Mouse (Mus musculus): ENCODE results near the gene Fat1. TPM values are rescaled to one million over a fixed set of nuclear protein-coding genes. Genes with fewer than 3 reads are reported as not detected.
A peak's percentile ranks its signal among the peaks of the same experiment; 100 is the strongest.

Fat1 gene
- polyA plus RNA-seq, 1 experiment from 2014 or later: 33.5 TPM

DNA sequence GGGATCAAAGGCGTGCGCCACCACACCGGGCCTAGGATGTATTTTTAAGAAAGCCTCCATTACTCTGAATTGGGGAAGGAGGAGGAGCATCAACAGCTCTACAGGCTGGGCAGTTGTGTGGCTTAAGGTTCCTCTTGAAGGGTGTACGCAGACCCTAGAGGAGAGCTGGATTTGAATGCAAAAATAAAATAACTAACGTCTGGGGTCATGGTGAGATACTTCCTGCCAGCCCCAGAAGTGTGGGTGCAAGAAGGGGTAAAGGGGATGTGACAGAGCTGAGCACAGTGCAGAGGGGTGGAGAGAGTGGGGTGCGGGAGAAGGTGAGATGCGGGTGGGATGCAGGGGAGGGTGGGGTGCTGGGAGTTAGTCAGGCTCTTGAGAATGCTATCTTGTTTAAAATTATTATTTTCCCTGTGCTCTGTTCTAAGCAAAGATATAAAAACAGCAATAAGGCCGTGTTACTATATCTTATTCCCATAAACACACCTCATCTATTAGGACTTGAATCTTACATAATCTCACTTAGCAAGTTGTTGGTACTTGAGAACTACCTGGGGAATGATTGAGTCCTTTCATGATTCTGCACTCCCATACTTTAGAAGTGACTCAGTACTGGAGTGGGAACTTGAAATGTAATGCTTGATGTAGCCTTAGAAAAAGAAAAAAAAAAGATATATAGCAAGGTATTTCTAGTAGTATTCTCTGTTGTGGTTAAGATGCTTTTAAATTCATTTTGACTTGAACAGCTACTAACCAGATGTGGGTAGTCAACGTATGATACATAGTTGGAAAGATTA is 2.5 kb upstream of the Fat1 start:
- Histone ChIP-seq H3K9me3 (ENCODE audit: control insufficient read depth, low read length) (no peaks in the 10 kb centered on the region), H3K27me3 (ENCODE audit: control insufficient read depth, insufficient read depth, low read length) (no peaks in the 10 kb centered on the region), H3K9ac (ENCODE audit: low read depth, low read length) (no peak overlapping the region), H3K4me2 (replicated peaks; ENCODE audit: low read depth, low read length) (no peak overlapping the region), H3K27ac (ENCODE audit: low read depth, low read length) (no peak overlapping the region), H3K36me3 (ENCODE audit: control insufficient read depth, insufficient read depth, low read length) (no peaks in the 10 kb centered on the region), H3K4me1 (replicated peaks; ENCODE audit: control insufficient read depth, insufficient read depth, low read length) (no peaks in the 10 kb centered on the region), H3K4me3 (ENCODE audit: low read depth, low read length) (no peak overlapping the region)
- 94% methylated on average over 9 of the region's 9 CpGs for WGBS
- DNase-seq (ENCODE audit: low spot score) (no peak), ATAC-seq (ENCODE audit: low FRiP score) (no peak)

DNA sequence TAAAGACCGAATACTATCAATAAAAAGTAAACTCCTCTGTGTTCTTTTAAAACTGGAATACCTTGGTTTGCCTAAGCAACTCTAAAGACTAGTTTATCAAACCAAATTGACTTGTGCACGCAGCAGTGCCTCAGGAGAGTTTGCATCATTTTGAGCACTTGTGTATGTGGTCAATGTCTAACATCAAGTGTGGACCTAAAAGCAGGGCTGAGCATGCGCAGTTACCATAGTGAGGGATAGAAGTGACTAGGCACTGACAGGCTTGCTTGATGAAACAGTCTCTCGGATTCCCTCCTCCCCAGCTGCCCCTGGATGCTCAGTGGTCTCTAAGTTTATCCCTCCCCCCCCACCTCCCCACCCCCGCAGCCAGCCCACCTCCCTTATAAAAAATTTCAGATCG is 1.8 kb upstream of the Fat1 start:
- Histone ChIP-seq H3K4me1 (replicated peaks; ENCODE audit: control insufficient read depth, insufficient read depth, low read length) (no peaks in the 10 kb centered on the region), H3K27ac (ENCODE audit: low read depth, low read length) (no peak overlapping the region), H3K4me2 (replicated peaks; ENCODE audit: low read depth, low read length) (peak overlapping the region; percentile 17), H3K4me3 (ENCODE audit: low read depth, low read length) (no peak overlapping the region), H3K27me3 (ENCODE audit: control insufficient read depth, insufficient read depth, low read length) (no peaks in the 10 kb centered on the region), H3K9ac (ENCODE audit: low read depth, low read length) (no peak overlapping the region), H3K9me3 (ENCODE audit: control insufficient read depth, low read length) (no peaks in the 10 kb centered on the region), H3K36me3 (ENCODE audit: control insufficient read depth, insufficient read depth, low read length) (no peaks in the 10 kb centered on the region)
- ATAC-seq (ENCODE audit: low FRiP score): no peak
- WGBS: 44% methylated on average over 6 of the region's 6 CpGs
- peak; percentile 23 for DNase-seq (ENCODE audit: low spot score)

- Histone ChIP-seq H3K36me3 (ENCODE audit: control insufficient read depth, insufficient read depth, low read length) (no peaks in the 10 kb centered on the region), H3K4me1 (replicated peaks; ENCODE audit: control insufficient read depth, insufficient read depth, low read length) (no peaks in the 10 kb centered on the region), H3K4me3 (ENCODE audit: low read depth, low read length) (peak overlapping the region; percentile 67), H3K27ac (ENCODE audit: low read depth, low read length) (no peak overlapping the region; the same call in 1 of the 2 replicates), H3K9ac (ENCODE audit: low read depth, low read length) (peak overlapping the region; percentile 68; the same call in 1 of the 2 replicates), H3K4me2 (replicated peaks; ENCODE audit: low read depth, low read length) (peak overlapping the region; percentile 82), H3K9me3 (ENCODE audit: control insufficient read depth, low read length) (no peaks in the 10 kb centered on the region), H3K27me3 (ENCODE audit: control insufficient read depth, insufficient read depth, low read length) (no peaks in the 10 kb centered on the region)
- ATAC-seq (ENCODE audit: low FRiP score) (no peak), DNase-seq (ENCODE audit: low spot score) (no peak)
- 4% methylated on average over 13 of the region's 13 CpGs for WGBS
Measured at GRCm38 (mm10) chr8:44934416-44934815, 831 bp upstream of the Fat1 start.

DNA sequence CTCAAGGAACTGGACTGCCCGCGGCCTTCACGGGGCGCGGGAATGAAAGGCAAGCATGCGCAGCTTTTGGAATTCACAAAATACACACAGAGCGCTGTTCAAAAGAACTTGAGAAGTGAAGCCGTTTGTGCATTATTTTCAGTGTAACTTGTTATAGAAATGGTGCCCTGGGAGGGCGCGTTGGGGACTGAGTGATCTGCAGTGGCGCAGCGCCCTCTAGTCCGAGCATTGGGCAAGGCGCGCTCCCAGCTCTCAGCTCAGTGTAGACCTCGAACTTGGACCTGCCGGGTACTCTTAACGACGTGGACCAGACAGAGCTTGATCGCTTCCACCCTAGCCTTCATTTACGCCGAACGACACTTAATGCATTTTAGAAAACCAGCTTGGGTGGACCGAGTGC is 494 bp downstream of the Fat1 start:
- Histone ChIP-seq H3K4me3 (ENCODE audit: low read depth, low read length) (peak overlapping the region; percentile 67), H3K27ac (ENCODE audit: low read depth, low read length) (0 out of 2 replicates have a peak overlapping the region, but pooled peaks have one; percentile 42), H3K9me3 (ENCODE audit: control insufficient read depth, low read length) (no peaks in the 10 kb centered on the region), H3K9ac (ENCODE audit: low read depth, low read length) (peak overlapping the region; percentile 68), H3K4me2 (replicated peaks; ENCODE audit: low read depth, low read length) (peak overlapping the region; percentile 82), H3K4me1 (replicated peaks; ENCODE audit: control insufficient read depth, insufficient read depth, low read length) (no peaks in the 10 kb centered on the region), H3K27me3 (ENCODE audit: control insufficient read depth, insufficient read depth, low read length) (no peaks in the 10 kb centered on the region), H3K36me3 (ENCODE audit: control insufficient read depth, insufficient read depth, low read length) (no peaks in the 10 kb centered on the region)
- ATAC-seq (ENCODE audit: low FRiP score) (peak; percentile 55), DNase-seq (ENCODE audit: low spot score) (peak; percentile 89)
- WGBS: under 1% methylated on average over 24 of the region's 24 CpGs

DNA sequence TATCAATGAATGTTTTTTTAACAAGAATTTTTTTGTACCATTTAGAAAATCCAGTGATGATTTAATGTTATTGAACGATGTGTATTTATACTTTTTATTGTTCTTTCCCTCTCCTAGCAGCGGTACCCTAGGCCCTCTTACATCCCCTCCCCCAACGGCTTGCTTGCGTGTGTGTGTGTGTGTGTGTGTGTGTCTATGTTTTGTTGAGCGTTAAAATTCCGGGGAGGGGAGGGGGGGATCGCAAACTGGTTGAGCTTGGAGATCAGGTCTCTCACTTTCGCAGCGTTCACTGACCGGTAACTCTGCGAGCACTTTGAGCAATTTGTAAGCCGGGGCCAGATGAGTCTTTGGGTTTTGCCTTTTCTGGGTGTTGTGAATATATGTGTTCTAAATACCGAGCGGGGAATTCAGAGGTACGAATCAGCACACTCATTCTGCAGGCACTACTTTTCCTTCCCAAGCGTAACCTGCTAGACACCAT is 1.3 kb downstream of the Fat1 start:
- Histone ChIP-seq H3K36me3 (ENCODE audit: control insufficient read depth, insufficient read depth, low read length) (no peaks in the 10 kb centered on the region), H3K9me3 (ENCODE audit: control insufficient read depth, low read length) (no peaks in the 10 kb centered on the region), H3K4me3 (ENCODE audit: low read depth, low read length) (peak overlapping the region; percentile 67), H3K4me2 (replicated peaks; ENCODE audit: low read depth, low read length) (peak overlapping the region; percentile 82), H3K9ac (ENCODE audit: low read depth, low read length) (peak overlapping the region; percentile 73; the same call in 1 of the 2 replicates), H3K4me1 (replicated peaks; ENCODE audit: control insufficient read depth, insufficient read depth, low read length) (no peaks in the 10 kb centered on the region), H3K27me3 (ENCODE audit: control insufficient read depth, insufficient read depth, low read length) (no peaks in the 10 kb centered on the region), H3K27ac (ENCODE audit: low read depth, low read length) (no peak overlapping the region)
- peak; percentile 77 for DNase-seq (ENCODE audit: low spot score)
- WGBS: under 1% methylated on average over 16 of the region's 16 CpGs
- ATAC-seq (ENCODE audit: low FRiP score): no peak

GRCm38 (mm10) chr8:44937141-44937825 is 2.0 kb downstream of the Fat1 start:
- Histone ChIP-seq H3K4me2 (replicated peaks; ENCODE audit: low read depth, low read length) (peak overlapping the region; percentile 82), H3K9ac (ENCODE audit: low read depth, low read length) (peak overlapping the region; percentile 73), H3K9me3 (ENCODE audit: control insufficient read depth, low read length) (no peaks in the 10 kb centered on the region), H3K4me3 (ENCODE audit: low read depth, low read length) (peak overlapping the region; percentile 67), H3K27ac (ENCODE audit: low read depth, low read length) (peak overlapping the region; percentile 90), H3K4me1 (replicated peaks; ENCODE audit: control insufficient read depth, insufficient read depth, low read length) (no peaks in the 10 kb centered on the region), H3K36me3 (ENCODE audit: control insufficient read depth, insufficient read depth, low read length) (no peaks in the 10 kb centered on the region), H3K27me3 (ENCODE audit: control insufficient read depth, insufficient read depth, low read length) (no peaks in the 10 kb centered on the region)
- WGBS: under 1% methylated on average over 34 of the region's 34 CpGs
- ATAC-seq (ENCODE audit: low FRiP score) (peak; percentile 2), DNase-seq (ENCODE audit: low spot score) (peak; percentile 72)

- Histone ChIP-seq H3K36me3 (ENCODE audit: control insufficient read depth, insufficient read depth, low read length) (no peaks in the 10 kb centered on the region), H3K4me2 (replicated peaks; ENCODE audit: low read depth, low read length) (peak overlapping the region; percentile 82), H3K9me3 (ENCODE audit: control insufficient read depth, low read length) (no peaks in the 10 kb centered on the region), H3K4me3 (ENCODE audit: low read depth, low read length) (peak overlapping the region; percentile 67), H3K27me3 (ENCODE audit: control insufficient read depth, insufficient read depth, low read length) (no peaks in the 10 kb centered on the region), H3K4me1 (replicated peaks; ENCODE audit: control insufficient read depth, insufficient read depth, low read length) (no peaks in the 10 kb centered on the region), H3K27ac (ENCODE audit: low read depth, low read length) (peak overlapping the region; percentile 90), H3K9ac (ENCODE audit: low read depth, low read length) (peak overlapping the region; percentile 73)
- ATAC-seq (ENCODE audit: low FRiP score): peak; percentile 85
- WGBS: under 1% methylated on average over 70 of the region's 87 CpGs
- DNase-seq (ENCODE audit: low spot score): peak; percentile 93
Measured at GRCm38 (mm10) chr8:44937905-44938642, 2.8 kb downstream of the Fat1 start.

DNA sequence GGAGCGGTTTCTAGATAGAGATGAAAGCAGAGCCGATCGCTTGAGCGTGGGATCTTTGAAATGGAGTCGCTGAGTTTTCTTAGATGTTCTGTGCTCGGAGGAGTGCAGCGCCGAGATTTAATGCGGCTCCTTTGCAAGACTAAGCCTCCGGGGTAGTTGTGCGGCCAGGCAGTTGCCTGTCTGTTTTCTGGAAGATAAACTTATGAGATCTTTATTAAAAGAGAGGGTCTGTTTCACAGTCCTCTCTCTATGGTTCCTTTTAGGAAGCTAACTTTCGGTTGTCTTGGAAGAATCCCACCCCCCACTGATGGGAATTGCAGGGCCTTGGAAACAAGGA is 3.4 kb downstream of the Fat1 start:
- DNase-seq (ENCODE audit: low spot score) (no peak), ATAC-seq (ENCODE audit: low FRiP score) (no peak)
- H3K4me2 ChIP-seq (replicated peaks; ENCODE audit: low read depth, low read length): peak overlapping the region; percentile 82
- under 1% methylated on average over 12 of the region's 12 CpGs for WGBS
- peak overlapping the region; percentile 67 for H3K4me3 ChIP-seq (ENCODE audit: low read depth, low read length)
- H3K27me3 ChIP-seq (ENCODE audit: control insufficient read depth, insufficient read depth, low read length): no peaks in the 10 kb centered on the region
- H3K9me3 ChIP-seq (ENCODE audit: control insufficient read depth, low read length): no peaks in the 10 kb centered on the region
- H3K9ac ChIP-seq (ENCODE audit: low read depth, low read length): peak overlapping the region; percentile 73
- H3K27ac ChIP-seq (ENCODE audit: low read depth, low read length): peak overlapping the region; percentile 90
- H3K4me1 ChIP-seq (replicated peaks; ENCODE audit: control insufficient read depth, insufficient read depth, low read length): no peaks in the 10 kb centered on the region
- no peaks in the 10 kb centered on the region for H3K36me3 ChIP-seq (ENCODE audit: control insufficient read depth, insufficient read depth, low read length)
